10 mouse cellular contexts compared by ENCODE assay signal in genomic region chr7:105426051-105426450, GRCm38 (mm10). TPM values are rescaled to one million over a fixed set of nuclear protein-coding genes. Genes with fewer than 3 reads are reported as not detected.
A peak's percentile ranks its signal among the peaks of the same experiment; 100 is the strongest.
DNase-seq lines count a peak whose midpoint lies in the region; ATAC-seq and TF ChIP-seq lines count a peak whose summit lies in the region.
"Had no signal": no experiment of that assay in that cellular context is flagged by ENCODE, and none has a peak within 500 bp of the region (broad histone marks: within the 10 kb centered on the region; RNA-seq: fewer than 3 reads in every experiment).

No protein-coding gene starts in this region.

- H3K27ac ChIP-seq in heart, embryonic 13.5 days (replicated peaks), result no peak overlapping the region
- peak overlapping the region; percentile 87 for H3K27ac ChIP-seq in cortical plate, adult 2 months (ENCODE audit: insufficient read depth, low read length)
- no peak overlapping the region for H3K27ac ChIP-seq in hindbrain, embryonic 11.5 days (ENCODE audit: low read depth, low read length)
- H3K27ac ChIP-seq in midbrain, embryonic 14.5 days (replicated peaks; ENCODE audit: low read depth, low read length), result no peak overlapping the region
- H3K27ac ChIP-seq: liver, embryonic 14.5 days had no signal

- peaks cover 13% of the 10 kb centered on the region for H3K4me1 ChIP-seq in heart, embryonic 13.5 days
- peaks cover 5% of the 10 kb centered on the region for H3K4me1 ChIP-seq in cortical plate, adult 2 months (ENCODE audit: control insufficient read depth, insufficient read depth, low read length)
- H3K4me1 ChIP-seq in hindbrain, embryonic 11.5 days (replicated peaks; ENCODE audit: control insufficient read depth, insufficient read depth, low read length), result no peaks in the 10 kb centered on the region
- 0 out of 2 replicates have a peak, but pooled peaks cover 2% of the 10 kb centered on the region for H3K4me1 ChIP-seq in midbrain, embryonic 14.5 days (ENCODE audit: control insufficient read depth, insufficient read depth, low read length)

- WGBS in heart, embryonic 13.5 days, result 3% methylated on average over 11 of the region's 11 CpGs
- 5% methylated on average over 11 of the region's 11 CpGs for WGBS in hindbrain, embryonic 11.5 days
- 3% methylated on average over 11 of the region's 11 CpGs for WGBS in midbrain, embryonic 14.5 days

- no peak for TF ChIP-seq POLR2A in cortical plate, adult 2 months (IDR thresholded peaks at IDR 0.05; ENCODE audit: extremely low read depth, insufficient read depth, low read length)

- H3K36me3 ChIP-seq in heart, embryonic 13.5 days, result no peaks in the 10 kb centered on the region
- H3K36me3 ChIP-seq in hindbrain, embryonic 11.5 days (ENCODE audit: control insufficient read depth, insufficient read depth, low read length), result no peaks in the 10 kb centered on the region
- no peaks in the 10 kb centered on the region for H3K36me3 ChIP-seq in midbrain, embryonic 14.5 days (ENCODE audit: control insufficient read depth, insufficient read depth, low read length)

- intact Hi-C loops in heart, postnatal 36 days (cut with DNase I), result no loop called here

- peak overlapping the region; percentile 88 for H3K4me2 ChIP-seq in heart, embryonic 13.5 days
- H3K4me2 ChIP-seq in hindbrain, embryonic 11.5 days (replicated peaks; ENCODE audit: low read depth, low read length), result peak overlapping the region; percentile 90
- H3K4me2 ChIP-seq in midbrain, embryonic 14.5 days (ENCODE audit: low read length), result peak overlapping the region; percentile 85

- no peak for TF ChIP-seq CTCF in cortical plate, adult 2 months (IDR thresholded peaks at IDR 0.05; ENCODE audit: extremely low read depth, insufficient read depth, low read length)

- peak overlapping the region; percentile 71 for H3K9ac ChIP-seq in heart, embryonic 13.5 days
- no peak overlapping the region for H3K9ac ChIP-seq in hindbrain, embryonic 11.5 days (ENCODE audit: low read depth, low read length)
- H3K9ac ChIP-seq in midbrain, embryonic 14.5 days (replicated peaks; ENCODE audit: low read length), result peak overlapping the region; percentile 57
- H3K9ac ChIP-seq: liver, embryonic 14.5 days had no signal

- no peak for DNase-seq in heart, postnatal 36 days
- DNase-seq in hindbrain, embryonic 11.5 days (ENCODE audit: low spot score), result no peak
- DNase-seq in midbrain, embryonic 14.5 days, result no peak
- no peak for DNase-seq in adrenal gland, postnatal 10 days
- no peak for DNase-seq in left cerebral cortex, adult 9 months (ENCODE audit: low spot score in 2 of 2)
- no peak for DNase-seq in kidney, adult 8-10 months

- H3K4me3 ChIP-seq in heart, embryonic 13.5 days, result peak overlapping the region; percentile 57
- H3K4me3 ChIP-seq in cortical plate, adult 2 months (ENCODE audit: insufficient read depth, low read length), result peak overlapping the region; percentile 88
- peak overlapping the region; percentile 43 for H3K4me3 ChIP-seq in hindbrain, embryonic 11.5 days (ENCODE audit: low read depth, low read length)
- peak overlapping the region; percentile 51 for H3K4me3 ChIP-seq in midbrain, embryonic 14.5 days (replicated peaks; ENCODE audit: low read depth, low read length)

- no peak for ATAC-seq in heart, embryonic 13.5 days (ENCODE audit: extremely low read depth, insufficient number of reproducible peaks, low FRiP score, low TSS enrichment)
- peak; percentile 53; the same call in 1 of the 2 replicates for ATAC-seq in hindbrain, embryonic 11.5 days (ENCODE audit: low FRiP score)
- peak; percentile 59 for ATAC-seq in midbrain, embryonic 14.5 days (ENCODE audit: low FRiP score, low TSS enrichment)

- no peaks in the 10 kb centered on the region for H3K9me3 ChIP-seq in heart, embryonic 13.5 days
- no peaks in the 10 kb centered on the region for H3K9me3 ChIP-seq in hindbrain, embryonic 11.5 days (ENCODE audit: control insufficient read depth, low read length)
- no peaks in the 10 kb centered on the region for H3K9me3 ChIP-seq in midbrain, embryonic 14.5 days (ENCODE audit: control insufficient read depth, low read length)

- peaks cover 84% of the 10 kb centered on the region for H3K27me3 ChIP-seq in heart, embryonic 13.5 days (replicated peaks)
- peaks cover 15% of the 10 kb centered on the region for H3K27me3 ChIP-seq in hindbrain, embryonic 11.5 days (ENCODE audit: control insufficient read depth, insufficient read depth, low read length)
- peaks cover 21% of the 10 kb centered on the region for H3K27me3 ChIP-seq in midbrain, embryonic 14.5 days (ENCODE audit: control insufficient read depth, insufficient read depth, low read length)

RNA-seq across cellular contexts. Expression of gene Cckbr, which starts 0.5 kb away (rescaled TPM):
- polyA plus RNA-seq in heart, embryonic 13.5 days (2015; fragmentation: Nextera tagmentation; extraction: Ambion mirVana), result 0.11 and 0.18 TPM in 2 replicates
- total RNA-seq in heart, postnatal 36 days (2021), result not detected
- 99.5 and 100 TPM in 2 replicates for polyA plus RNA-seq in cortical plate, adult 2 months (2012; rRNA removed)
- polyA plus RNA-seq in hindbrain, embryonic 11.5 days (2014; fragmentation: Nextera tagmentation; extraction: Ambion mirVana), result 0.13 and 0.17 TPM in 2 replicates
- polyA plus RNA-seq in midbrain, embryonic 14.5 days (2014; fragmentation: Nextera tagmentation; extraction: Ambion mirVana), result 1.7 and 3.0 TPM in 2 replicates
- under 1 TPM in 1 of 2 experiments, not detected in 1; 0.12 TPM for total RNA-seq in adrenal gland, postnatal 10 days (2021)
- polyA plus RNA-seq: liver, embryonic 14.5 days had no signal

RNA-seq across cellular contexts. Expression of gene Cnga4, which starts 21.7 kb away (rescaled TPM):
- not detected in 2 replicates for polyA plus RNA-seq in heart, embryonic 13.5 days (2015; fragmentation: Nextera tagmentation; extraction: Ambion mirVana)
- not detected for total RNA-seq in heart, postnatal 36 days (2021)
- polyA plus RNA-seq in cortical plate, adult 2 months (2012; rRNA removed), result 1.8 and 2.3 TPM in 2 replicates
- polyA plus RNA-seq in hindbrain, embryonic 11.5 days (2014; fragmentation: Nextera tagmentation; extraction: Ambion mirVana), result 0.15 TPM in 1 of 2 replicates, not detected in the other
- 0.11 TPM in 1 of 2 replicates, not detected in the other for polyA plus RNA-seq in midbrain, embryonic 14.5 days (2014; fragmentation: Nextera tagmentation; extraction: Ambion mirVana)
- not detected for total RNA-seq in adrenal gland, postnatal 10 days (2021)

RNA-seq across cellular contexts. Expression of gene Fam160a2, which starts 26.2 kb away (rescaled TPM):
- 28.9 and 29.6 TPM in 2 replicates for polyA plus RNA-seq in heart, embryonic 13.5 days (2015; fragmentation: Nextera tagmentation; extraction: Ambion mirVana)
- 10 to 100 TPM; 18.1 to 19.0 TPM for total RNA-seq in heart, postnatal 36 days (2021)
- polyA plus RNA-seq in cortical plate, adult 2 months (2012; rRNA removed), result 48.8 and 50.2 TPM in 2 replicates
- 27.6 and 33.9 TPM in 2 replicates for polyA plus RNA-seq in hindbrain, embryonic 11.5 days (2014; fragmentation: Nextera tagmentation; extraction: Ambion mirVana)
- polyA plus RNA-seq in midbrain, embryonic 14.5 days (2014; fragmentation: Nextera tagmentation; extraction: Ambion mirVana), result 32.3 and 44.0 TPM in 2 replicates
- 10 to 100 TPM; 24.3 to 29.4 TPM for total RNA-seq in adrenal gland, postnatal 10 days (2021)

RNA-seq across cellular contexts. Expression of gene Gm5901, which starts 51.2 kb away (rescaled TPM):
- not detected in 2 replicates for polyA plus RNA-seq in heart, embryonic 13.5 days (2015; fragmentation: Nextera tagmentation; extraction: Ambion mirVana)
- total RNA-seq in heart, postnatal 36 days (2021), result not detected
- not detected in 2 replicates for polyA plus RNA-seq in cortical plate, adult 2 months (2012; rRNA removed)
- not detected in 2 replicates for polyA plus RNA-seq in hindbrain, embryonic 11.5 days (2014; fragmentation: Nextera tagmentation; extraction: Ambion mirVana)
- polyA plus RNA-seq in midbrain, embryonic 14.5 days (2014; fragmentation: Nextera tagmentation; extraction: Ambion mirVana), result not detected in 2 replicates
- total RNA-seq in adrenal gland, postnatal 10 days (2021), result not detected
- polyA plus RNA-seq: frontal cortex, adult 2 months; liver, embryonic 14.5 days had no signal

RNA-seq across cellular contexts. Expression of gene Cavin3, which starts 56.0 kb away (rescaled TPM):
- polyA plus RNA-seq in heart, embryonic 13.5 days (2015; fragmentation: Nextera tagmentation; extraction: Ambion mirVana), result 74.7 and 80.5 TPM in 2 replicates
- 10 to 100 TPM; 19.9 to 22.4 TPM for total RNA-seq in heart, postnatal 36 days (2021)
- polyA plus RNA-seq in cortical plate, adult 2 months (2012; rRNA removed), result 30.9 and 32.1 TPM in 2 replicates
- polyA plus RNA-seq in hindbrain, embryonic 11.5 days (2014; fragmentation: Nextera tagmentation; extraction: Ambion mirVana), result 29.6 and 34.3 TPM in 2 replicates
- polyA plus RNA-seq in midbrain, embryonic 14.5 days (2014; fragmentation: Nextera tagmentation; extraction: Ambion mirVana), result 23.2 and 27.9 TPM in 2 replicates
- total RNA-seq in adrenal gland, postnatal 10 days (2021), result 10 to 100 TPM; 48.6 to 49.5 TPM

Comparison
In these comparisons a context has a peak if more than half of its experiments do, and no peak if none do; other contexts are left out.
1. RNA of gene Cckbr, which starts 0.5 kb away (polyA plus RNA-seq): 99.5 to 100 TPM in cortical plate, adult 2 months; 1.7 to 3.0 TPM in midbrain, embryonic 14.5 days, 0.13 to 0.17 TPM in hindbrain, embryonic 11.5 days and 0.11 to 0.18 TPM in heart, embryonic 13.5 days; every median in the first group is over 10 times any median in the second.
2. Peak in every context shown above with its lines, with median percentiles within 50 percentile points of each other: H3K4me2 ChIP-seq and H3K4me3 ChIP-seq.